Comparison of ENCODE assay signal across 21 mouse cellular contexts in the genomic region with DNA sequence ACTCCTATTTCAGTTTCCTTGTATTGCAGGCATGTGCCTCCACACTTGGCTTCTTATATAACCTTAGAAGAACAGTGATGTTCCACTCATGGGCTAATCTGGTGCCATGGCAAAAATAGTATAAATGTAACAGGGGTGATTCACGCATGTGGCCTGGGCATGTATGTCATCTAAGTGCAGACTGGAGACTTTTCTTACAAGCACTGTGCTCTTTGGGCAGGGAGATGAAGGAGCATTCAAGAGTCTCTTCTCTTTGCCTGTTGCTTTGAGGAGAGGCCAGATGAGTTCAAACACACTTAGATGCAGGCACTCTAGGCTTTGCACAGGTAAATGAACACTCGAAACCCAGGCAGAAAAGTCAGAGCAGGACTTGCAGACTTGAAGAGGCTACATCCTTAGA. TPM values are rescaled to one million over a fixed set of nuclear protein-coding genes. Genes with fewer than 3 reads are reported as not detected.
DNase-seq lines count a peak whose midpoint lies in the region; ATAC-seq and TF ChIP-seq lines count a peak whose summit lies in the region.
"Had no signal": no experiment of that assay in that cellular context is flagged by ENCODE, and none has a peak within 500 bp of the region (broad histone marks: within the 10 kb centered on the region; RNA-seq: fewer than 3 reads in every experiment).

No protein-coding gene starts in this region.

- no peaks in the 10 kb centered on the region for H3K9me3 ChIP-seq in intestine, embryonic 14.5 days (ENCODE audit: control insufficient read depth, low read length)
- H3K9me3 ChIP-seq in intestine, postnatal 0 days (ENCODE audit: control insufficient read depth), result no peaks in the 10 kb centered on the region
- no peaks in the 10 kb centered on the region for H3K9me3 ChIP-seq in embryonic facial prominence, embryonic 11.5 days (replicated peaks; ENCODE audit: control insufficient read depth, low read length)
- H3K9me3 ChIP-seq in embryonic facial prominence, embryonic 14.5 days (ENCODE audit: control insufficient read depth, low read length), result no peaks in the 10 kb centered on the region
- no peaks in the 10 kb centered on the region for H3K9me3 ChIP-seq in limb, embryonic 13.5 days
- H3K9me3 ChIP-seq: forebrain, embryonic 13.5 days; hindbrain, embryonic 12.5 days; intestine, embryonic 15.5 days had no signal

- H3K36me3 ChIP-seq in intestine, embryonic 14.5 days (ENCODE audit: control insufficient read depth, insufficient read depth, low read length), result no peaks in the 10 kb centered on the region
- no peaks in the 10 kb centered on the region for H3K36me3 ChIP-seq in intestine, postnatal 0 days (ENCODE audit: control insufficient read depth, insufficient read depth)
- no peaks in the 10 kb centered on the region for H3K36me3 ChIP-seq in embryonic facial prominence, embryonic 11.5 days (replicated peaks; ENCODE audit: control insufficient read depth, insufficient read depth, low read depth, low read length)
- H3K36me3 ChIP-seq in embryonic facial prominence, embryonic 14.5 days (ENCODE audit: control insufficient read depth, insufficient read depth, low read length), result no peaks in the 10 kb centered on the region
- no peaks in the 10 kb centered on the region for H3K36me3 ChIP-seq in limb, embryonic 13.5 days
- no peaks in the 10 kb centered on the region for H3K36me3 ChIP-seq in thymus, adult 2 months (ENCODE audit: control insufficient read depth, insufficient read depth, low read length)
- H3K36me3 ChIP-seq: hindbrain, embryonic 12.5 days; intestine, embryonic 15.5 days had no signal

- DNase-seq in intestine, embryonic 14.5 days (ENCODE audit: low spot score), result peak; percentile 35
- no peak for DNase-seq in embryonic facial prominence, embryonic 11.5 days (ENCODE audit: low spot score)
- DNase-seq in embryonic facial prominence, embryonic 14.5 days (ENCODE audit: low spot score), result no peak
- no peak for DNase-seq in thymus, adult 2 months
- no peak for DNase-seq in frontal cortex, adult 2 months (ENCODE audit: extremely low spot score in 1 of 2, low spot score in 1 of 2)
- DNase-seq: adrenal gland, postnatal 14 days; cerebellum, adult 11-12 months; cerebellum, adult 9-10 months; cerebellum, postnatal 25 days; gastrocnemius, postnatal 14 days; heart, postnatal 10 days; heart, postnatal 4 days had no signal

- TF ChIP-seq POLR2A in thymus, adult 2 months (IDR thresholded peaks at IDR 0.05; ENCODE audit: control insufficient read depth, extremely low read depth, insufficient read depth, low read length, poor library complexity), result no peak

- no peak overlapping the region for H3K4me3 ChIP-seq in intestine, embryonic 14.5 days (ENCODE audit: low read depth, low read length)
- no peak overlapping the region for H3K4me3 ChIP-seq in intestine, postnatal 0 days (ENCODE audit: low read depth, low read length)
- H3K4me3 ChIP-seq in embryonic facial prominence, embryonic 11.5 days (ENCODE audit: low read depth, low read length), result no peak overlapping the region
- no peak overlapping the region for H3K4me3 ChIP-seq in embryonic facial prominence, embryonic 14.5 days (ENCODE audit: low read depth, low read length)
- H3K4me3 ChIP-seq in limb, embryonic 13.5 days, result no peak overlapping the region
- H3K4me3 ChIP-seq in thymus, adult 2 months (ENCODE audit: control insufficient read depth, insufficient read depth, low read length), result no peak overlapping the region
- H3K4me3 ChIP-seq: forebrain, embryonic 13.5 days; hindbrain, embryonic 12.5 days; intestine, embryonic 15.5 days had no signal

- H3K9ac ChIP-seq in intestine, embryonic 14.5 days (ENCODE audit: low read length), result no peak overlapping the region
- no peak overlapping the region for H3K9ac ChIP-seq in intestine, postnatal 0 days (ENCODE audit: low read depth, low read length)
- H3K9ac ChIP-seq in embryonic facial prominence, embryonic 11.5 days (replicated peaks; ENCODE audit: low read length), result no peak overlapping the region
- H3K9ac ChIP-seq in embryonic facial prominence, embryonic 14.5 days (ENCODE audit: low read depth, low read length), result no peak overlapping the region
- H3K9ac ChIP-seq in limb, embryonic 13.5 days, result no peak overlapping the region
- H3K9ac ChIP-seq: forebrain, embryonic 13.5 days; hindbrain, embryonic 12.5 days; intestine, embryonic 15.5 days had no signal

- no peaks in the 10 kb centered on the region for H3K27me3 ChIP-seq in intestine, embryonic 14.5 days (replicated peaks; ENCODE audit: control insufficient read depth, insufficient read depth, low read length)
- H3K27me3 ChIP-seq in intestine, postnatal 0 days (replicated peaks; ENCODE audit: control insufficient read depth, insufficient read depth, low read length), result no peaks in the 10 kb centered on the region
- no peaks in the 10 kb centered on the region for H3K27me3 ChIP-seq in embryonic facial prominence, embryonic 11.5 days (ENCODE audit: control insufficient read depth, insufficient read depth, low read length)
- no peaks in the 10 kb centered on the region for H3K27me3 ChIP-seq in embryonic facial prominence, embryonic 14.5 days (replicated peaks; ENCODE audit: control insufficient read depth, insufficient read depth, low read length)
- H3K27me3 ChIP-seq in limb, embryonic 13.5 days, result no peaks in the 10 kb centered on the region
- H3K27me3 ChIP-seq in thymus, adult 2 months (ENCODE audit: control insufficient read depth, insufficient read depth, low read length), result no peaks in the 10 kb centered on the region
- H3K27me3 ChIP-seq: CH12.LX; forebrain, embryonic 13.5 days; hindbrain, embryonic 12.5 days; intestine, embryonic 15.5 days had no signal

- no peak overlapping the region for H3K27ac ChIP-seq in intestine, embryonic 14.5 days (ENCODE audit: low read depth)
- H3K27ac ChIP-seq in intestine, postnatal 0 days (ENCODE audit: low read depth, low read length), result no peak overlapping the region
- peak overlapping the region; percentile 38; the same call in 1 of the 2 replicates for H3K27ac ChIP-seq in embryonic facial prominence, embryonic 11.5 days (replicated peaks; ENCODE audit: low read depth, low read length)
- peak overlapping the region; percentile 10; the same call in 1 of the 2 replicates for H3K27ac ChIP-seq in embryonic facial prominence, embryonic 14.5 days (replicated peaks; ENCODE audit: low read depth, low read length)
- peak overlapping the region; percentile 58; the same call in 1 of the 2 replicates for H3K27ac ChIP-seq in limb, embryonic 13.5 days
- H3K27ac ChIP-seq in thymus, adult 2 months (ENCODE audit: control insufficient read depth, insufficient read depth, low read length), result no peak overlapping the region
- H3K27ac ChIP-seq: forebrain, embryonic 13.5 days; hindbrain, embryonic 12.5 days; hindbrain, postnatal 0 days; intestine, embryonic 15.5 days had no signal

- no peak for ATAC-seq in intestine, embryonic 14.5 days (replicated peaks; ENCODE audit: low FRiP score, low TSS enrichment, low read depth)
- no peak for ATAC-seq in intestine, postnatal 0 days
- ATAC-seq in embryonic facial prominence, embryonic 11.5 days (replicated peaks; ENCODE audit: insufficient number of reproducible peaks, low FRiP score, low TSS enrichment, low read depth), result no peak
- ATAC-seq in embryonic facial prominence, embryonic 14.5 days (ENCODE audit: low read depth), result no peak
- ATAC-seq in limb, embryonic 13.5 days (ENCODE audit: low FRiP score, low read depth), result no peak
- ATAC-seq: activated CD4-positive, CD25-positive, alpha-beta regulatory T cell, adult 4 months; forebrain, embryonic 13.5 days; hindbrain, postnatal 0 days; intestine, embryonic 15.5 days; Patski had no signal

- H3K4me1 ChIP-seq in intestine, embryonic 14.5 days (replicated peaks; ENCODE audit: control insufficient read depth, insufficient read depth, low read length), result peaks cover 21% of the 10 kb centered on the region
- no peaks in the 10 kb centered on the region for H3K4me1 ChIP-seq in intestine, postnatal 0 days (replicated peaks; ENCODE audit: control insufficient read depth, insufficient read depth, low read length)
- H3K4me1 ChIP-seq in embryonic facial prominence, embryonic 11.5 days (ENCODE audit: control insufficient read depth, insufficient read depth, low read length), result peaks cover 5% of the 10 kb centered on the region
- H3K4me1 ChIP-seq in embryonic facial prominence, embryonic 14.5 days (ENCODE audit: control insufficient read depth, insufficient read depth, low read length), result peaks cover 24% of the 10 kb centered on the region; the same call in 1 of the 2 replicates
- peaks cover 60% of the 10 kb centered on the region for H3K4me1 ChIP-seq in limb, embryonic 13.5 days
- no peaks in the 10 kb centered on the region for H3K4me1 ChIP-seq in thymus, adult 2 months (replicated peaks; ENCODE audit: control insufficient read depth, insufficient read depth, low read length)

- no peak overlapping the region for H3K4me2 ChIP-seq in intestine, embryonic 14.5 days (ENCODE audit: low read length)
- H3K4me2 ChIP-seq in intestine, postnatal 0 days (replicated peaks; ENCODE audit: low read depth), result no peak overlapping the region
- H3K4me2 ChIP-seq in embryonic facial prominence, embryonic 11.5 days (ENCODE audit: low read depth, low read length), result no peak overlapping the region
- no peak overlapping the region for H3K4me2 ChIP-seq in embryonic facial prominence, embryonic 14.5 days (ENCODE audit: low read depth, low read length)
- no peak overlapping the region for H3K4me2 ChIP-seq in limb, embryonic 13.5 days (replicated peaks)
- H3K4me2 ChIP-seq: forebrain, embryonic 13.5 days; hindbrain, embryonic 12.5 days; intestine, embryonic 15.5 days had no signal

- no peak for TF ChIP-seq CTCF in intestine, postnatal 0 days (IDR thresholded peaks at IDR 0.05; ENCODE audit: low read depth)
- no peak for TF ChIP-seq CTCF in thymus, adult 2 months (IDR thresholded peaks at IDR 0.05; ENCODE audit: borderline replicate concordance, control insufficient read depth, extremely low read depth, insufficient read depth, low read length, poor library complexity)

- 93% methylated on average over 2 of the region's 2 CpGs for WGBS in intestine, embryonic 14.5 days
- 97% methylated on average over 2 of the region's 2 CpGs for WGBS in intestine, postnatal 0 days
- 75% methylated on average over 2 of the region's 2 CpGs for WGBS in embryonic facial prominence, embryonic 11.5 days
- 74% methylated on average over 2 of the region's 2 CpGs for WGBS in embryonic facial prominence, embryonic 14.5 days
- 87% methylated on average over 2 of the region's 2 CpGs for WGBS in limb, embryonic 13.5 days
- WGBS in thymus, adult 2 months, result 94% methylated on average over 2 of the region's 2 CpGs

RNA-seq across cellular contexts. Expression of a gene that starts 38.5 kb away (rescaled TPM):
- 35.5 and 38.5 TPM in 2 replicates for polyA plus RNA-seq in intestine, embryonic 14.5 days (2014; fragmentation: Nextera tagmentation; extraction: Ambion mirVana)
- polyA plus RNA-seq in intestine, postnatal 0 days (2015; fragmentation: Nextera tagmentation; extraction: Ambion mirVana), result 11.0 and 11.2 TPM in 2 replicates
- polyA plus RNA-seq in embryonic facial prominence, embryonic 11.5 days (2014; fragmentation: Nextera tagmentation; extraction: Ambion mirVana), result 40.2 and 42.3 TPM in 2 replicates
- 25.0 and 29.2 TPM in 2 replicates for polyA plus RNA-seq in embryonic facial prominence, embryonic 14.5 days (2014; fragmentation: Nextera tagmentation; extraction: Ambion mirVana)
- 53.1 and 53.5 TPM in 2 replicates for polyA plus RNA-seq in limb, embryonic 13.5 days (2015; fragmentation: Nextera tagmentation; extraction: Ambion mirVana)
- 1.7 and 2.4 TPM in 2 replicates for polyA plus RNA-seq in thymus, adult 2 months (2012; rRNA removed)
- 2.2 and 2.8 TPM in 2 replicates for polyA plus RNA-seq in frontal cortex, adult 2 months (2012; rRNA removed)

Comparison
In these comparisons a context has a peak if more than half of its experiments do, and no peak if none do; other contexts are left out.
1. H3K27ac ChIP-seq: peak in embryonic facial prominence, embryonic 11.5 days (single experiment), embryonic facial prominence, embryonic 14.5 days (single experiment) and limb, embryonic 13.5 days (single experiment); none in intestine, embryonic 14.5 days (single experiment), intestine, postnatal 0 days (single experiment) and thymus, adult 2 months (single experiment).